Mouse (Mus musculus) ES-Bruce4 (cell line): ENCODE results near the gene Gtf2f2. TPM values are rescaled to one million over a fixed set of nuclear protein-coding genes. Genes with fewer than 3 reads are reported as not detected.

Experiments
- H3K27ac ChIP-seq: 2 replicates; pipeline ENCODE4 v1.5.1; 2012; ENCODE audit warnings: low read length, inconsistent platforms; ENCODE audit not compliant: insufficient read depth
- H3K27me3 ChIP-seq: 2 replicates; pipeline ENCODE4 v1.6.1; 2012; ENCODE audit warnings: mild to moderate bottlenecking, low read length, inconsistent platforms; ENCODE audit not compliant: control insufficient read depth, poor library complexity, insufficient read depth, severe bottlenecking
- H3K36me3 ChIP-seq: 2 replicates; pipeline ENCODE4 v1.6.1; 2012; ENCODE audit warnings: inconsistent platforms, mild to moderate bottlenecking, low read length, moderate library complexity; ENCODE audit not compliant: control insufficient read depth, poor library complexity, insufficient read depth, severe bottlenecking
- H3K4me1 ChIP-seq: one replicate; pipeline ENCODE4 v1.8.1; 2011; ENCODE audit warnings: low read length; ENCODE audit not compliant: control insufficient read depth, insufficient read depth
- H3K4me3 ChIP-seq: 2 replicates; pipeline ENCODE4 v1.5.1; 2011; ENCODE audit warnings: low read depth, mild to moderate bottlenecking, low read length
- H3K9ac ChIP-seq: 2 replicates; pipeline ENCODE4 v1.6.1; 2012; ENCODE audit warnings: low read depth, mild to moderate bottlenecking, inconsistent platforms; ENCODE audit not compliant: poor library complexity, severe bottlenecking
- H3K9me3 ChIP-seq: replicated peaks from 2 replicates; pipeline ENCODE4 v1.6.1; 2012; ENCODE audit warnings: mild to moderate bottlenecking, low read length, inconsistent platforms; ENCODE audit not compliant: control insufficient read depth, poor library complexity, insufficient read depth, severe bottlenecking
- CTCF ChIP-seq: IDR thresholded peaks from one replicate; pipeline ENCODE4 v1.8.1; 2011; ENCODE audit warnings: low read depth, low read length
- EP300 ChIP-seq: IDR thresholded peaks from 2 replicates; pipeline ENCODE4 v1.6.1; 2011; ENCODE audit warnings: low read depth, low read length; ENCODE audit not compliant: insufficient read depth
- POLR2A ChIP-seq: IDR thresholded peaks from one replicate; pipeline ENCODE4 v1.8.1; 2011; ENCODE audit warnings: low read length; ENCODE audit not compliant: insufficient read depth
- polyA plus RNA-seq: library from polyadenylated mRNA; stranded (reverse); fragments of >200 nt; gene quantifications from 2 replicates; pipeline ENCODE4 v1.2.4, GENCODE M21; 2011; ENCODE audit warnings: low read depth; ENCODE audit not compliant: missing spikeins, insufficient read depth, insufficient read length

Gtf2f2 gene
- polyA plus RNA-seq, 1 experiment: 53.3 TPM

- Histone ChIP-seq H3K27me3 (0 out of 2 replicates have a peak, but pooled peaks cover 1% of the 10 kb centered on the region), H3K4me1 (no peaks in the 10 kb centered on the region), H3K9ac (no peak overlapping the region), H3K27ac (no peak overlapping the region), H3K4me3 (no peak overlapping the region), H3K36me3 (peaks cover 3% of the 10 kb centered on the region; the same call in 1 of the 2 replicates), H3K9me3 (peaks cover 5% of the 10 kb centered on the region)
- TF ChIP-seq POLR2A: no peak
- TF ChIP-seq CTCF: no peak
- no peak for TF ChIP-seq EP300
These were observed 21.5 kb downstream of the Gtf2f2 start for GRCm38 (mm10) chr14:75989168-75989567.

GRCm38 (mm10) chr14:75986878-75987483 is 23.7 kb downstream of the Gtf2f2 start:
- no peak overlapping the region for H3K9ac ChIP-seq
- peaks cover 5% of the 10 kb centered on the region for H3K9me3 ChIP-seq
- no peak overlapping the region for H3K4me3 ChIP-seq
- H3K4me1 ChIP-seq: no peaks in the 10 kb centered on the region
- no peak overlapping the region for H3K27ac ChIP-seq
- H3K36me3 ChIP-seq: peaks cover 3% of the 10 kb centered on the region; the same call in 1 of the 2 replicates
- TF ChIP-seq EP300: no peak
- no peak for TF ChIP-seq POLR2A
- H3K27me3 ChIP-seq: 0 out of 2 replicates have a peak, but pooled peaks cover 1% of the 10 kb centered on the region

GRCm38 (mm10) chr14:75985112-75985511 is 25.6 kb downstream of the Gtf2f2 start:
- H3K27ac ChIP-seq: no peak overlapping the region
- H3K36me3 ChIP-seq: peaks cover 3% of the 10 kb centered on the region; the same call in 1 of the 2 replicates
- H3K9me3 ChIP-seq: no peaks in the 10 kb centered on the region
- no peak overlapping the region for H3K4me3 ChIP-seq
- TF ChIP-seq POLR2A (no peak), CTCF (no peak), EP300 (no peak)
- H3K4me1 ChIP-seq: no peaks in the 10 kb centered on the region
- 0 out of 2 replicates have a peak, but pooled peaks cover 1% of the 10 kb centered on the region for H3K27me3 ChIP-seq
- H3K9ac ChIP-seq: no peak overlapping the region

- Histone ChIP-seq H3K27ac (no peak overlapping the region), H3K4me1 (no peaks in the 10 kb centered on the region), H3K4me3 (no peak overlapping the region), H3K9ac (no peak overlapping the region), H3K36me3 (peaks cover 3% of the 10 kb centered on the region; the same call in 1 of the 2 replicates), H3K27me3 (no peaks in the 10 kb centered on the region), H3K9me3 (no peaks in the 10 kb centered on the region)
- TF ChIP-seq EP300: no peak
- TF ChIP-seq POLR2A: no peak
These were observed 26.8 kb downstream of the Gtf2f2 start for GRCm38 (mm10) chr14:75983891-75984290.

GRCm38 (mm10) chr14:75981231-75981630 is 29.4 kb downstream of the Gtf2f2 start:
- no peaks in the 10 kb centered on the region for H3K9me3 ChIP-seq
- H3K27ac ChIP-seq: no peak overlapping the region
- no peak overlapping the region for H3K9ac ChIP-seq
- H3K4me1 ChIP-seq: no peaks in the 10 kb centered on the region
- H3K36me3 ChIP-seq: peaks cover 3% of the 10 kb centered on the region; the same call in 1 of the 2 replicates
- no peaks in the 10 kb centered on the region for H3K27me3 ChIP-seq
- H3K4me3 ChIP-seq: no peak overlapping the region
- TF ChIP-seq CTCF: no peak
- TF ChIP-seq EP300: no peak
- TF ChIP-seq POLR2A: no peak

- no peak overlapping the region for H3K9ac ChIP-seq
- H3K27ac ChIP-seq: no peak overlapping the region
- no peaks in the 10 kb centered on the region for H3K36me3 ChIP-seq
- H3K9me3 ChIP-seq: no peaks in the 10 kb centered on the region
- TF ChIP-seq POLR2A: no peak
- TF ChIP-seq CTCF: no peak
- no peak for TF ChIP-seq EP300
- no peaks in the 10 kb centered on the region for H3K4me1 ChIP-seq
- no peaks in the 10 kb centered on the region for H3K27me3 ChIP-seq
- H3K4me3 ChIP-seq: no peak overlapping the region
These were observed 34.6 kb downstream of the Gtf2f2 start for GRCm38 (mm10) chr14:75976107-75976506.
